Mouse (Mus musculus): ENCODE measurements around the gene Obsl1. TPM values are rescaled to one million over a fixed set of nuclear protein-coding genes. Genes with fewer than 3 reads are reported as not detected.

Gene Obsl1
- polyA plus RNA-seq, 1 experiment from 2014 or later, result 95.1 TPM

GRCm38 (mm10) chr1:75538597-75539190 is 32.4 kb upstream of the Obsl1 start:
- Histone ChIP-seq H3K4me3 (no peak overlapping the region), H3K27me3 (no peaks in the 10 kb centered on the region), H3K9me3 (replicated peaks) (no peaks in the 10 kb centered on the region), H3K9ac (no peak overlapping the region), H3K4me1 (replicated peaks) (no peaks in the 10 kb centered on the region; the same call in 1 of the 2 replicates), H3K36me3 (peaks cover 16% of the 10 kb centered on the region; the same call in 1 of the 2 replicates), H3K4me2 (no peak overlapping the region), H3K27ac (no peak overlapping the region)
- ATAC-seq (replicated peaks; ENCODE audit: insufficient number of reproducible peaks, insufficient read depth, low FRiP score, low read depth), result no peak
- 72% methylated on average over 9 of the region's 9 CpGs for WGBS

GRCm38 (mm10) chr1:75537587-75537986 is 31.3 kb upstream of the Obsl1 start:
- Histone ChIP-seq H3K4me3 (no peak overlapping the region), H3K36me3 (peaks cover 26% of the 10 kb centered on the region), H3K4me1 (replicated peaks) (no peaks in the 10 kb centered on the region; the same call in 1 of the 2 replicates), H3K9me3 (replicated peaks) (no peaks in the 10 kb centered on the region), H3K9ac (no peak overlapping the region), H3K4me2 (no peak overlapping the region), H3K27ac (no peak overlapping the region), H3K27me3 (no peaks in the 10 kb centered on the region)
- no peak for ATAC-seq (replicated peaks; ENCODE audit: insufficient number of reproducible peaks, insufficient read depth, low FRiP score, low read depth)
- WGBS, result 63% methylated on average over 2 of the region's 2 CpGs

- Histone ChIP-seq H3K36me3 (peaks cover 49% of the 10 kb centered on the region), H3K4me3 (no peak overlapping the region), H3K27me3 (no peaks in the 10 kb centered on the region), H3K4me2 (no peak overlapping the region), H3K9ac (no peak overlapping the region), H3K9me3 (replicated peaks) (no peaks in the 10 kb centered on the region), H3K4me1 (replicated peaks) (no peaks in the 10 kb centered on the region; the same call in 1 of the 2 replicates), H3K27ac (no peak overlapping the region)
- WGBS, result 80% methylated on average over 19 of the region's 19 CpGs
- ATAC-seq (replicated peaks; ENCODE audit: insufficient number of reproducible peaks, insufficient read depth, low FRiP score, low read depth), result no peak
These were observed 27.3 kb upstream of the Obsl1 start for GRCm38 (mm10) chr1:75533325-75534252.

GRCm38 (mm10) chr1:75532280-75533172 is 26.3 kb upstream of the Obsl1 start:
- no peaks in the 10 kb centered on the region for H3K27me3 ChIP-seq
- no peaks in the 10 kb centered on the region for H3K4me1 ChIP-seq (replicated peaks)
- H3K4me3 ChIP-seq, result no peak overlapping the region
- ATAC-seq (replicated peaks; ENCODE audit: insufficient number of reproducible peaks, insufficient read depth, low FRiP score, low read depth), result no peak
- H3K27ac ChIP-seq, result no peak overlapping the region
- no peak overlapping the region for H3K9ac ChIP-seq
- 84% methylated on average over 19 of the region's 19 CpGs for WGBS
- H3K9me3 ChIP-seq (replicated peaks), result no peaks in the 10 kb centered on the region
- H3K4me2 ChIP-seq, result no peak overlapping the region
- H3K36me3 ChIP-seq, result peaks cover 58% of the 10 kb centered on the region

GRCm38 (mm10) chr1:75530546-75530945 is 24.3 kb upstream of the Obsl1 start:
- ATAC-seq (replicated peaks; ENCODE audit: insufficient number of reproducible peaks, insufficient read depth, low FRiP score, low read depth), result no peak
- H3K9me3 ChIP-seq (replicated peaks), result no peaks in the 10 kb centered on the region
- H3K27me3 ChIP-seq, result no peaks in the 10 kb centered on the region
- H3K4me2 ChIP-seq, result no peak overlapping the region
- no peak overlapping the region for H3K9ac ChIP-seq
- peaks cover 66% of the 10 kb centered on the region for H3K36me3 ChIP-seq
- no peak overlapping the region for H3K27ac ChIP-seq
- H3K4me1 ChIP-seq (replicated peaks), result no peaks in the 10 kb centered on the region
- H3K4me3 ChIP-seq, result no peak overlapping the region
- WGBS, result 61% methylated on average over 4 of the region's 4 CpGs

- ATAC-seq (replicated peaks; ENCODE audit: insufficient number of reproducible peaks, insufficient read depth, low FRiP score, low read depth), result no peak
- Histone ChIP-seq H3K9me3 (replicated peaks) (no peaks in the 10 kb centered on the region), H3K4me1 (replicated peaks) (peaks cover 21% of the 10 kb centered on the region), H3K36me3 (peaks cover 38% of the 10 kb centered on the region), H3K27ac (no peak overlapping the region), H3K4me2 (no peak overlapping the region), H3K9ac (no peak overlapping the region), H3K4me3 (no peak overlapping the region), H3K27me3 (no peaks in the 10 kb centered on the region)
- WGBS, result 83% methylated on average over 7 of the region's 7 CpGs
These were observed 18.4 kb upstream of the Obsl1 start for GRCm38 (mm10) chr1:75524679-75525078.

GRCm38 (mm10) chr1:75521321-75522031 is 15.2 kb upstream of the Obsl1 start, which contains the start of gene Stk11ip:
TSS of gene Stk11ip (plus strand) at chr1:75521529.
- Histone ChIP-seq H3K36me3 (peaks cover 11% of the 10 kb centered on the region; the same call in 1 of the 2 replicates), H3K4me3 (peak within 1 kb of the TSS; percentile 62), H3K27me3 (no peaks in the 10 kb centered on the region), H3K9ac (peak within 1 kb of the TSS; percentile 42), H3K27ac (peak within 1 kb of the TSS; percentile 98), H3K4me1 (replicated peaks) (peaks cover 39% of the 10 kb centered on the region), H3K9me3 (replicated peaks) (no peaks in the 10 kb centered on the region), H3K4me2 (peak within 1 kb of the TSS; percentile 68)
- peak; percentile 95 for ATAC-seq (replicated peaks; ENCODE audit: insufficient number of reproducible peaks, insufficient read depth, low FRiP score, low read depth)
- under 1% methylated on average over 46 of the region's 46 CpGs for WGBS

- Histone ChIP-seq H3K4me1 (replicated peaks) (peaks cover 47% of the 10 kb centered on the region), H3K27ac (peak overlapping the region; percentile 98), H3K9me3 (replicated peaks) (no peaks in the 10 kb centered on the region), H3K4me3 (no peak overlapping the region), H3K36me3 (no peaks in the 10 kb centered on the region), H3K9ac (no peak overlapping the region), H3K27me3 (no peaks in the 10 kb centered on the region), H3K4me2 (no peak overlapping the region)
- 38% methylated on average over 5 of the region's 5 CpGs for WGBS
- ATAC-seq (replicated peaks; ENCODE audit: insufficient number of reproducible peaks, insufficient read depth, low FRiP score, low read depth), result no peak
These were observed 13.3 kb upstream of the Obsl1 start for GRCm38 (mm10) chr1:75519576-75519975.

- Histone ChIP-seq H3K9me3 (replicated peaks) (no peaks in the 10 kb centered on the region), H3K27me3 (no peaks in the 10 kb centered on the region), H3K4me2 (no peak overlapping the region), H3K36me3 (no peaks in the 10 kb centered on the region), H3K4me3 (no peak overlapping the region), H3K27ac (peak overlapping the region; percentile 98; the same call in 1 of the 2 replicates), H3K4me1 (replicated peaks) (peaks cover 47% of the 10 kb centered on the region), H3K9ac (no peak overlapping the region)
- ATAC-seq (replicated peaks; ENCODE audit: insufficient number of reproducible peaks, insufficient read depth, low FRiP score, low read depth), result no peak
- 94% methylated on average over 4 of the region's 4 CpGs for WGBS
These were observed 12.2 kb upstream of the Obsl1 start for GRCm38 (mm10) chr1:75518427-75518826.

- Histone ChIP-seq H3K9ac (no peak overlapping the region), H3K4me1 (replicated peaks) (peaks cover 50% of the 10 kb centered on the region), H3K27ac (peak overlapping the region; percentile 37; the same call in 1 of the 2 replicates), H3K9me3 (replicated peaks) (no peaks in the 10 kb centered on the region), H3K36me3 (no peaks in the 10 kb centered on the region), H3K4me3 (no peak overlapping the region), H3K27me3 (no peaks in the 10 kb centered on the region), H3K4me2 (no peak overlapping the region)
- ATAC-seq (replicated peaks; ENCODE audit: insufficient number of reproducible peaks, insufficient read depth, low FRiP score, low read depth), result no peak
- WGBS, result 67% methylated on average over 4 of the region's 4 CpGs
These were observed 11.7 kb upstream of the Obsl1 start for GRCm38 (mm10) chr1:75517984-75518383.
